Mouse (Mus musculus) mouse embryonic stem cell (cell line): ENCODE results near the gene Actc1.

Experiments used
- in situ Hi-C, 2 experiments: fragments of 300-500 bp; cut with MboI; formaldehyde crosslinking; loops; 1 replicate in 1 of 2; 3 replicates in 1 of 2; pipeline ENCODE4 v1.14.3; 2019 to 2020; ENCODE audit warnings: low sequenced_read_pairs in 2 of 2, low pct_unique_long_range_greater_than_20kb in 1 of 2, mixed read lengths in 1 of 2; ENCODE audit not compliant: unreplicated experiment in 1 of 2

The Actc1 gene

DNA sequence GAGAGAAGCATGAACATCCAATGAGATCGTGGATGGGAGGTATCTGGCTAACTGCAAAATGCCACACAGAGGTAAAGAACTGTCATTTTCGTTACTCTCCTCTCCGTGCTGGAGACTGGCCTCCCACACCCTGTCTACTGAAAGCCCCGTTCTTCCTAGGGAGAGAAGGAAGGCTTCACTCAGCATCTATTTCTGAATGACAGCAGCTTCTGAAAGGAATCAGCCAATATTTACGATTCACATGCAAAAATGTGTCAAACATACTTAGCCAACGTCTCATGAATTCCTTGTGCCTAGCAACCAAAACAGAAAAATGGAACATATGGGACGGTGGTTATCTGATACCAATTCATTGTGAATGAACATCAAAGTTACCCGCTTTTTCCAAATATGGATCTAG, 55.9 kb downstream of the Actc1 start:
- in situ Hi-C loops = no loop called here
